Mouse (Mus musculus): ENCODE measurements around the gene Cachd1. TPM values are rescaled to one million over a fixed set of nuclear protein-coding genes. Genes with fewer than 3 reads are reported as not detected.

The Cachd1 gene
- polyA plus RNA-seq (2011; ENCODE audit: insufficient read depth, insufficient read length, low replicate concordance, missing spikeins) = 10.3 TPM in 2 replicates

GRCm38 (mm10) chr4:100776043-100776870 is at the start of gene Cachd1:
Gene Cachd1 (plus strand): TSS chr4:100776675.
- no peak for TF ChIP-seq CTCF (IDR thresholded peaks at IDR 0.05; ENCODE audit: control insufficient read depth, insufficient read depth, low read length)
- TF ChIP-seq POLR2A (IDR thresholded peaks at IDR 0.05; ENCODE audit: borderline replicate concordance, control insufficient read depth, low read depth, low read length) = no peak
- Histone ChIP-seq H3K4me1 (ENCODE audit: control insufficient read depth, insufficient read depth, low read length) (no peaks in the 10 kb centered on the region), H3K27ac (ENCODE audit: control insufficient read depth, insufficient read depth, low read depth, low read length, poor library complexity) (no peak within 1 kb of the TSS), H3K4me3 (replicated peaks; ENCODE audit: control insufficient read depth, low read depth, low read length) (no peak within 1 kb of the TSS)
- WGBS = 2% methylated on average over 50 of the region's 50 CpGs

GRCm38 (mm10) chr4:100728896-100729479 is 47.5 kb upstream of the Cachd1 start:
- no peak overlapping the region for H3K4me3 ChIP-seq (replicated peaks; ENCODE audit: control insufficient read depth, low read depth, low read length)
- TF ChIP-seq POLR2A (IDR thresholded peaks at IDR 0.05; ENCODE audit: borderline replicate concordance, control insufficient read depth, low read depth, low read length) (no peak), CTCF (IDR thresholded peaks at IDR 0.05; ENCODE audit: control insufficient read depth, insufficient read depth, low read length) (no peak)
- no peak overlapping the region for H3K27ac ChIP-seq (ENCODE audit: control insufficient read depth, insufficient read depth, low read depth, low read length, poor library complexity)
- no peaks in the 10 kb centered on the region for H3K4me1 ChIP-seq (ENCODE audit: control insufficient read depth, insufficient read depth, low read length)
- WGBS = 78% methylated on average over 5 of the region's 5 CpGs

GRCm38 (mm10) chr4:100735098-100735935 is 41.2 kb upstream of the Cachd1 start:
- H3K4me3 ChIP-seq (replicated peaks; ENCODE audit: control insufficient read depth, low read depth, low read length) = no peak overlapping the region
- TF ChIP-seq POLR2A (IDR thresholded peaks at IDR 0.05; ENCODE audit: borderline replicate concordance, control insufficient read depth, low read depth, low read length) = no peak
- TF ChIP-seq CTCF (IDR thresholded peaks at IDR 0.05; ENCODE audit: control insufficient read depth, insufficient read depth, low read length) = no peak
- WGBS = 74% methylated on average over 9 of the region's 9 CpGs
- H3K4me1 ChIP-seq (ENCODE audit: control insufficient read depth, insufficient read depth, low read length) = no peaks in the 10 kb centered on the region
- no peak overlapping the region for H3K27ac ChIP-seq (ENCODE audit: control insufficient read depth, insufficient read depth, low read depth, low read length, poor library complexity)

GRCm38 (mm10) chr4:100735936-100736349 is 40.5 kb upstream of the Cachd1 start:
- Histone ChIP-seq H3K27ac (ENCODE audit: control insufficient read depth, insufficient read depth, low read depth, low read length, poor library complexity) (no peak overlapping the region), H3K4me3 (replicated peaks; ENCODE audit: control insufficient read depth, low read depth, low read length) (no peak overlapping the region), H3K4me1 (ENCODE audit: control insufficient read depth, insufficient read depth, low read length) (no peaks in the 10 kb centered on the region)
- TF ChIP-seq CTCF (IDR thresholded peaks at IDR 0.05; ENCODE audit: control insufficient read depth, insufficient read depth, low read length) (no peak), POLR2A (IDR thresholded peaks at IDR 0.05; ENCODE audit: borderline replicate concordance, control insufficient read depth, low read depth, low read length) (no peak)
- WGBS = 82% methylated on average over 9 of the region's 9 CpGs

- no peaks in the 10 kb centered on the region; the same call in 1 of the 2 replicates for H3K4me1 ChIP-seq (ENCODE audit: control insufficient read depth, insufficient read depth, low read length)
- no peak overlapping the region for H3K27ac ChIP-seq (ENCODE audit: control insufficient read depth, insufficient read depth, low read depth, low read length, poor library complexity)
- no peak overlapping the region for H3K4me3 ChIP-seq (replicated peaks; ENCODE audit: control insufficient read depth, low read depth, low read length)
- 48% methylated on average over 8 of the region's 8 CpGs for WGBS
- no peak for TF ChIP-seq POLR2A (IDR thresholded peaks at IDR 0.05; ENCODE audit: borderline replicate concordance, control insufficient read depth, low read depth, low read length)
- no peak for TF ChIP-seq CTCF (IDR thresholded peaks at IDR 0.05; ENCODE audit: control insufficient read depth, insufficient read depth, low read length)
These were observed 32.9 kb upstream of the Cachd1 start for GRCm38 (mm10) chr4:100743615-100744014.

- Histone ChIP-seq H3K4me1 (ENCODE audit: control insufficient read depth, insufficient read depth, low read length) (no peaks in the 10 kb centered on the region), H3K4me3 (replicated peaks; ENCODE audit: control insufficient read depth, low read depth, low read length) (no peak overlapping the region), H3K27ac (ENCODE audit: control insufficient read depth, insufficient read depth, low read depth, low read length, poor library complexity) (no peak overlapping the region)
- TF ChIP-seq POLR2A (IDR thresholded peaks at IDR 0.05; ENCODE audit: borderline replicate concordance, control insufficient read depth, low read depth, low read length) (no peak), CTCF (IDR thresholded peaks at IDR 0.05; ENCODE audit: control insufficient read depth, insufficient read depth, low read length) (no peak)
- WGBS = 69% methylated on average over 2 of the region's 2 CpGs
These were observed 24.2 kb upstream of the Cachd1 start for GRCm38 (mm10) chr4:100752278-100752677.

GRCm38 (mm10) chr4:100755632-100756031 is 20.8 kb upstream of the Cachd1 start:
- TF ChIP-seq CTCF (IDR thresholded peaks at IDR 0.05; ENCODE audit: control insufficient read depth, insufficient read depth, low read length) (no peak), POLR2A (IDR thresholded peaks at IDR 0.05; ENCODE audit: borderline replicate concordance, control insufficient read depth, low read depth, low read length) (no peak)
- 69% methylated on average over 8 of the region's 8 CpGs for WGBS

GRCm38 (mm10) chr4:100756499-100756898 is 20.0 kb upstream of the Cachd1 start:
- no peak for TF ChIP-seq POLR2A (IDR thresholded peaks at IDR 0.05; ENCODE audit: borderline replicate concordance, control insufficient read depth, low read depth, low read length)
- no peak for TF ChIP-seq CTCF (IDR thresholded peaks at IDR 0.05; ENCODE audit: control insufficient read depth, insufficient read depth, low read length)
- Histone ChIP-seq H3K4me1 (ENCODE audit: control insufficient read depth, insufficient read depth, low read length) (no peaks in the 10 kb centered on the region), H3K4me3 (replicated peaks; ENCODE audit: control insufficient read depth, low read depth, low read length) (no peak overlapping the region), H3K27ac (ENCODE audit: control insufficient read depth, insufficient read depth, low read depth, low read length, poor library complexity) (no peak overlapping the region)

More at GRCm38 (mm10) chr4:100755632-100756031, 20.8 kb upstream of the Cachd1 start:
- Histone ChIP-seq H3K4me1 (ENCODE audit: control insufficient read depth, insufficient read depth, low read length) (no peaks in the 10 kb centered on the region), H3K27ac (ENCODE audit: control insufficient read depth, insufficient read depth, low read depth, low read length, poor library complexity) (no peak overlapping the region), H3K4me3 (replicated peaks; ENCODE audit: control insufficient read depth, low read depth, low read length) (no peak overlapping the region)
